Mouse (Mus musculus): ENCODE measurements around the gene Olfr467.
"Not testable (repeated sequence)": the region's sequence is repeated elsewhere in the genome, so short reads cannot be mapped to it uniquely, and the experiment has no call there.

Gene Olfr467

DNA sequence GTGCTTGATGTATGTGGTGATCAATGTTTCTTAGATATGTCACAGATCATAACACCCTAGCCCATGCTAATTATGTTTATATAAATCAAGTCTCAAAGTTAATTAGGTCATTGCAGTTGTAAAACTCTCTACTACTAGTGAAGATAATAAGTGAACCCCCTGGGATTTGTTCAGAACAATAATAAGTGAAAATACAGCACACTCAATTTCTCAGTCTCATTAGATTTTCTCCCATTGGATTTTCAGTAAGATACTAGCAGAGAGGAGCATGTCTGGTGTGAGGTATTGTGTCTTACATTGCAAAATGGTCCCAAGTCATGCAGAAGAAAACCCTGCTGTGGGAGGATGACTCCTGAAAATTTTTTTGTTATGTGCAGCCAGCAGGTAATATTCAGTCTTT, at the start of gene Olfr467:
Gene Olfr467 (plus strand): TSS at position 301 of the 400 bp plus-strand sequence.
- no peak for DNase-seq (ENCODE audit: low spot score)

DNA sequence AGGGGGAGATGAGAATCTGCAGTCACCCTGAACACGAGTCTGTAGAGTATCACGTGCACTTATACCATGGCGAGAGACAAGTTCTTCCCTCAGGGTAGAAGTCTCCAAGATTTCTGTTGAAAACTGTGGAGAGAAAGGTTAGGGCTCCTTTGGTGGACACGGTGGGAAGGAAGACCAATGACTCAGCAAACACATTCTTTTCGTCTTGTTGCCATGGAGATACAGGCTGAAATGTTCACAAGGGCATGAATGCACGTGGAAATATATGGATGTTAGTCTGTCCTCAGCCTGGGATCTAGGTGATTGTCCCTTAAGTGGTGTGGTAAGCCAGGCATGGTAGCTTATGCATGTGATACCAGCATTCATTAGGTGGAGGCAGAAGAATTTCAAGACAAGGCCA, 41.3 kb upstream of the Olfr467 start:
- DNase-seq (ENCODE audit: low spot score) = no peak

DNA sequence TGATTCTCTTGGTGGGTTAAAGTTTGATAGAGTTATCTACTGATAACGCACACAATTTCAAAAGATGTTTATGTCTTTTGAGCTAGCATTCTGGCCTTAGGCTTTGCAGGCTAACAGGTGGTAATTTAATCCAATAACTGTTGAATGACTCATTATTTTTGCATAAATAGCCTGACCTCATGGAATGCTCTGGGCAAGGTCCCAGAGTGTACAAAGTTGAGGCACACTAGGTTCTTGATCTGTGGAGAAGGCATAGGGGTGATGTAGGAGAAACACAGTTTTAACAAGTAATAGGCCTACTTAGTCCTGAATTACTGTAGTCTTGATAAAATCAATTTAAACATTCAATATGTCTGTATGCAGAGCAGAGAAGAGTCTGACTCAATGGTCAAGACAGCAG, 33.8 kb upstream of the Olfr467 start:
- no peak for DNase-seq (ENCODE audit: low spot score)

DNA sequence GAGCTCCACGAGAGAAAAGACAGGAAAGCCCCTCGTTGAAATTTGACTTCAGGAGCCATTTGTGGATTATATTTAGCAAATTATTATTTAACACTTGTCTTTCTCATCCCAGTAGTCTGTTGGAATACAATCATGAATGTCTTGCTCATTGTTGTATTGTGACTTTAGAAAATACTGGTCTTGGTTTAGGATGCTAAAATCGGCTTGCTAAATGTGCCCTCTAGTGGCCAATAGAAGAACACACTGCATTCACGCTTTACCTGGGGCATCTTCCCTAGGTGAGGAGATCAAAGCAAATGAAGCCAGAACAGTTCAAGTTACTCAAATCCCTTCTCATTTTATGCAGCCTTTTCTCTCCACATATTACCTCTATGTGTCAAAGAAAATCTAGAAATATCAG, 32.5 kb upstream of the Olfr467 start:
- no peak for DNase-seq (ENCODE audit: low spot score)

DNA sequence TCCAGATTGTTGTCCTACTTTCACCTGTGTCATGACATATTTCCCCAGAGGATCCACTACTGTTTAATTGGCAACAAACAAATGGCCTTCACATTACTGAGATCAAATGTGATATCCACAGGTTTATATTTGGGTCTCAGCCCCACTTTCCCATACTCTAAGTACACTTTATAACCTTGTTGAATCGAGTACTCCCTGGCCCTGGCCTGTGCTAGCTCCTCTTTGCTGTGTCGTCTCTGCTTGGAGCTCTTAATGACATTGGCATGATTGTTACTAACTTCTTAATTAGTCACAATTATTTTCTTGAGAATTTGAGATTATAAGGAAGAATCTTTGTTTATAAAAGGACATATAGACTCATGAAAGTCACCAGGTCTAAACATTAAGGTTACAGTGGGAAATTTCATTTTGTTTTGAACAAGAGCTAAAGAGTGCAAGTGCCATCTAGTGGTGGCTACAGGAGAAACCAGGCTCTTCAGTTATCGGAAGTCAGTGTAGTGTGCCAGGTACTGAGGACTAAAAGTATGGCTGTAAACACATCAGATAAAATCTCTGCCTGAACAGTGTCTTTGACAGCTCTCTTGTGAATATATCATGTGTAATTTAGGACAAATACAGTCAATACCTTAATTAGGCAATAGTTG, 24.0 kb upstream of the Olfr467 start:
- no peak for DNase-seq (ENCODE audit: low spot score)

DNA sequence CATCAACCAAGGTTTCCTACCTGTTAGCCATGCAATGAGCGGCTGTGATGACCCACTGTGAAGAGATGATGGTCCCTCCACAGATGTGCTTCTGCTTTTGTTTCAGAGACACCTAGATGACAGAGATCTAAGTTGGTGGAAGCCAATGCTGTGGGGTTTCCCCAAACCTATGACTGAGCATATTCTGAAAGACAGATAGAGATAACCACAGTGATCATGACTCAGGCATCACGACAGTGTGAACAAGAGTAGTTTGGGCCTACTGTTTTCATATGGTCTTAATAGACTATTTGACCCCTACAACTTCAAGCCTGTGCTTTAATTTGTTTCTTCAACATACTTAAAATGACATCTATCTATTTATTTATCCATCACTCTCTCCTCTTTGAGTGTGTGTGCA, 15.6 kb upstream of the Olfr467 start:
- no peak for DNase-seq (ENCODE audit: low spot score)

DNA sequence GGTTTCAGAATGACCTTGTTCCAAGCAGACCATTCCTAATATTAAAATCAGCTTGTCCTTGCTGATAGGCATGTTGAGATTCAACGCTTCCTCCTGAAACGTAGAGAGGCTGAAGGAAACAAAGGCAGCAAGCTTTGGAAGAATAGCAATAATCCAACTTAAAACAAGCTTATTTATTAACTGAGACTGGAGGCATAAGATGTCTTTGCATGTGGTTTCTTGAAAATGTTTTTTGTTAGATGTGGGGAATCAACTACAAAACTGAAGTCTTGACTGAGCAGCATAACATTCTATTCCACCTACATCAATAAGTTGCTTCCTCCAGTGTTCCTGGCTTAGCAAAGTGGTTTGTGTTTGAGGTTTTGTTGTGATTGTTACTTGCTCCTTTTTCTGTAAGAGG, 11.0 kb upstream of the Olfr467 start, which contains the start of gene Ovch2:
Gene Ovch2 (minus strand): TSS at position 101 of the 400 bp plus-strand sequence.
- DNase-seq (ENCODE audit: low spot score) = no peak

DNA sequence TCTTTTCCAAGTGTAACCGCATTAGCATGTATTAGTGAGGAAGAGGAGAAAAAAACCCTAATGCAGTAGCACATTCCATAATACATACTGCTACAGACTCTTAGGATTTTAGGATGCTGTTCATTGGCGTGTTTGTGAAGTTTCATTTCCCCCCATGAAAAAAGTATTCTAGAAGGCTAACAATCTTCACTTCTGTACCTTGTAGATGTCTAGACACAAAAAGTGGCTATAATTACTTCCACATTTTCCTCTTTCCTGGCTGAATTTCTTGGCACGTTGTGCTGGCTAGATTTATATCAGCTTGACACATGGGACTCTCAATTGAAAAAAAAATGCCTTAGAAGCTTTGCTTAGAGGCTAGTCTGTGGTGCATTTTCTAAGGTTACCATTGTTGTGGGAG, 9.9 kb upstream of the Olfr467 start:
- DNase-seq (ENCODE audit: low spot score) = no peak

DNA sequence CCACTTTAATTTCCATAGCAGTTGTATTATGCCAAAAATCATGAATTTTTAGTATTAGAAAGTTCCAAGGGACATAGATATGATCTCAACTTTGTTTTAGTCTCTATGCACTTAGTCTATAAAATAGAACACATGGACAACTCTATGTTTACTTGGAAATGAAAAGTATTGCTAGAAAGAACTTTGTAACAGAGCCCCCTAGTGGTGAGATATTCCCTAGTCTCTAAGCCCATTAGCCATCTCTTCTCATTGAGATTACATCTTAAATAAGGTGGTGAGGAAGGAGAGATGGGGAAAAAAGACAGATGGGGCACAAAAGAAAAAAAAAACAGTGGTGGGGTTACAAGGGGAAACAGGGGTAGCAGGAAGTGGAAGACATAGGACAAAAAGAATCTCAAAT, 7.4 kb downstream of the Olfr467 start:
- no peak for DNase-seq (ENCODE audit: low spot score)

DNA sequence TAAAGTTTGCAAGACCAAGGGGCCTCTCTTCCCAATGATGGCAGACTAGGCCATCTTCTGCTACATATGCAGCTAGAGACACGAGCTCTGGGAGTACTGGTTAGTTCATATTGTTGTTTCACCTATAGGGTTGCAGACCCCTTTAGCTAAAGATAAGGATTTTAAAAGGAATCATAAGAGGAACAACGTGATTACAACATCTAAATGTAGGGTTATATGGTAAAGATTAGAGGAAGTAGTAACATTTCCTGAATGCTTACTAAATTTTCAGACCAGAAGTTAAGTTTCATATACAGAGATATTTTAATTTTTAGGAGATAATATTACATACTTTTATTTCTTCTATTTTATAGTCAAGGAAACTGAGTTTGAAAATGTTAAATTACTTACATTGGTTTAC, 11.8 kb downstream of the Olfr467 start:
- not testable (repeated sequence) for DNase-seq (ENCODE audit: low spot score)

DNA sequence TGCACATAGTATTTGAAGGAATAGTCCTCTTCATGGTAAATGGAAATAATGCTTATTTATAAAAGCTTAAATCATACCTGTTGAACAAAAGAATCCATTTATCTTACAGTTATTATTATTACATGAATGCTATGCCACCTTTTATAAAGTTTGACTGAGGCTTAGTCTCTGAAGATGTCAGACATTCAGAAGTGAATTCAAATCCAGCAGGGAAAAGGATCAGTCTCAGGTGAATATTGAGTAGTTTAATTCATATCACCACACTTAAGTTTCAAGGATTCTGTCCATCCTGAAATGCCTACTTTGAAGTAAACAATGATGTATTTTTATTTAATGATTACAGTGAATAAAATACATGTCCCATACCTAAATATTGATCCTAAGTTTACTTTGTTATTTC, 13.4 kb downstream of the Olfr467 start, which contains the start of gene Olfr469:
Gene Olfr469 (minus strand): TSS at position 101 of the 400 bp plus-strand sequence.
- not testable (repeated sequence) for DNase-seq (ENCODE audit: low spot score)

DNA sequence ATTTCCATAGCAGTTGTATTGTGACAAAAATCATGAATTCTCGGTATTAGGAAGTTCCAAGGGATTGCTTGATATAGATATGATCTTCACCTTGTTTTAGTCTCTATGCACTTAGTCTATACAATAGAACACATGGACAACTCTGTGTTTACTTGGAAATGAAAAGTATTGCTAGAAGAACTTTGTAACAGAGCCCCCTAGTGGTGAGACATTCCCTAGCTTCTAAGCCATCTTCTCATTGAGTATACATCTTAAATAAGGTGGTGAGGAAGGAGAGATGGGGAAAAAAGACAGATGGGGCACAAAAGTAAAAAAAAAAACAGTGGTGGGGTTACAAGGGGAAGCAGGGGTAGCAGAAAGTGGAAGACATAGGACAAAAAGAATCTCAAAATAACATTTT, 29.7 kb downstream of the Olfr467 start:
- DNase-seq (ENCODE audit: low spot score) = no peak

DNA sequence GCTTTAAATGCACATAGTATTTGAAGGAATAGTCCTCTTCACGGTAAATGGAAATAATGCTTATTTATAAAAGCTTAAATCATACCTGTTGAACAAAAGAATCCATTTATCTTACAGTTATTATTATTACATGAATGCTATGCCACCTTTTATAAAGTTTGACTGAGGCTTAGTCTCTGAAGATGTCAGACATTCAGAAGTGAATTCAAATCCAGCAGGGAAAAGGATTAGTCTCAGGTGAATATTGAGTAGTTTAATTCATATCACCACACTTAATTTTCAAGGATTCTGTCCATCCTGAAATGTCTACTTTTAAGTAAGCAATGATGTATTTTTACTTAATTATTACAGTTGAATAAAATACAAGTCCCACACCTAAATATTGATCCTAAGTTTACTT, 35.3 kb downstream of the Olfr467 start, which contains the start of gene Olfr470:
Gene Olfr470 (minus strand): TSS at position 101 of the 400 bp plus-strand sequence.
- not testable (repeated sequence) for DNase-seq (ENCODE audit: low spot score)

Data from spleen, adult 12 weeks (tissue).